Mouse (Mus musculus): Measurements from ENCODE around the gene Gm20388. TPM values are rescaled to one million over a fixed set of nuclear protein-coding genes. Genes with fewer than 3 reads are reported as not detected.

Gene Gm20388
- polyA plus RNA-seq, 1 experiment from 2014 or later: not detected

- Histone ChIP-seq H3K4me1 (peaks cover 4% of the 10 kb centered on the region; the same call in 1 of the 2 replicates), H3K9ac (replicated peaks) (no peak overlapping the region), H3K36me3 (no peaks in the 10 kb centered on the region), H3K4me3 (no peak overlapping the region), H3K9me3 (no peaks in the 10 kb centered on the region), H3K27ac (replicated peaks) (no peak overlapping the region), H3K4me2 (replicated peaks) (no peak overlapping the region), H3K27me3 (no peaks in the 10 kb centered on the region)
- 20% methylated on average over 18 of the region's 18 CpGs for WGBS
- ATAC-seq (replicated peaks): no peak
These were observed 3771.6 kb downstream of the Gm20388 start for GRCm38 (mm10) chr8:123682073-123682761.

GRCm38 (mm10) chr8:123683321-123683720, 3772.7 kb downstream of the Gm20388 start:
- ATAC-seq (replicated peaks): no peak
- H3K4me2 ChIP-seq (replicated peaks): no peak overlapping the region
- no peaks in the 10 kb centered on the region for H3K9me3 ChIP-seq
- H3K27me3 ChIP-seq: no peaks in the 10 kb centered on the region
- H3K36me3 ChIP-seq: no peaks in the 10 kb centered on the region
- H3K4me1 ChIP-seq: peaks cover 4% of the 10 kb centered on the region; the same call in 1 of the 2 replicates
- H3K9ac ChIP-seq (replicated peaks): no peak overlapping the region
- H3K27ac ChIP-seq (replicated peaks): no peak overlapping the region
- H3K4me3 ChIP-seq: no peak overlapping the region
- 59% methylated on average over 7 of the region's 7 CpGs for WGBS

GRCm38 (mm10) chr8:123684806-123685205, 3774.2 kb downstream of the Gm20388 start:
- Histone ChIP-seq H3K27me3 (no peaks in the 10 kb centered on the region), H3K9ac (replicated peaks) (no peak overlapping the region), H3K9me3 (no peaks in the 10 kb centered on the region), H3K27ac (replicated peaks) (no peak overlapping the region), H3K4me3 (no peak overlapping the region), H3K4me1 (peaks cover 4% of the 10 kb centered on the region; the same call in 1 of the 2 replicates), H3K4me2 (replicated peaks) (no peak overlapping the region), H3K36me3 (no peaks in the 10 kb centered on the region)
- ATAC-seq (replicated peaks): no peak
- 89% methylated on average over 7 of the region's 7 CpGs for WGBS

GRCm38 (mm10) chr8:123685477-123685876, 3774.8 kb downstream of the Gm20388 start:
- whole genome bisulfite sequencing: 82% methylated on average over 4 of the region's 4 CpGs
- Histone ChIP-seq H3K4me1 (peaks cover 4% of the 10 kb centered on the region; the same call in 1 of the 2 replicates), H3K9ac (replicated peaks) (no peak overlapping the region), H3K36me3 (no peaks in the 10 kb centered on the region), H3K9me3 (no peaks in the 10 kb centered on the region), H3K4me3 (no peak overlapping the region), H3K4me2 (replicated peaks) (no peak overlapping the region), H3K27me3 (no peaks in the 10 kb centered on the region), H3K27ac (replicated peaks) (no peak overlapping the region)
- no peak for ATAC-seq (replicated peaks)

GRCm38 (mm10) chr8:123687826-123688225, 3777.2 kb downstream of the Gm20388 start:
- 56% methylated on average over 4 of the region's 4 CpGs for WGBS
- no peaks in the 10 kb centered on the region for H3K9me3 ChIP-seq
- no peak for ATAC-seq (replicated peaks)
- no peak overlapping the region for H3K27ac ChIP-seq (replicated peaks)
- no peak overlapping the region for H3K4me2 ChIP-seq (replicated peaks)
- no peaks in the 10 kb centered on the region for H3K27me3 ChIP-seq
- H3K36me3 ChIP-seq: no peaks in the 10 kb centered on the region
- no peak overlapping the region for H3K4me3 ChIP-seq
- no peaks in the 10 kb centered on the region for H3K4me1 ChIP-seq
- no peak overlapping the region for H3K9ac ChIP-seq (replicated peaks)

GRCm38 (mm10) chr8:123692165-123692962, 3781.7 kb downstream of the Gm20388 start:
- no peak overlapping the region for H3K9ac ChIP-seq (replicated peaks)
- no peak overlapping the region for H3K27ac ChIP-seq (replicated peaks)
- no peak overlapping the region for H3K4me2 ChIP-seq (replicated peaks)
- no peaks in the 10 kb centered on the region for H3K27me3 ChIP-seq
- H3K36me3 ChIP-seq: no peaks in the 10 kb centered on the region
- ATAC-seq (replicated peaks): no peak
- no peak overlapping the region for H3K4me3 ChIP-seq
- no peaks in the 10 kb centered on the region for H3K9me3 ChIP-seq
- H3K4me1 ChIP-seq: no peaks in the 10 kb centered on the region
- WGBS: 86% methylated on average over 10 of the region's 10 CpGs

GRCm38 (mm10) chr8:123696167-123696566, 3785.5 kb downstream of the Gm20388 start:
- Histone ChIP-seq H3K9me3 (no peaks in the 10 kb centered on the region), H3K4me1 (no peaks in the 10 kb centered on the region), H3K27me3 (no peaks in the 10 kb centered on the region), H3K9ac (replicated peaks) (no peak overlapping the region), H3K27ac (replicated peaks) (no peak overlapping the region), H3K4me2 (replicated peaks) (no peak overlapping the region), H3K36me3 (no peaks in the 10 kb centered on the region), H3K4me3 (no peak overlapping the region)
- no peak for ATAC-seq (replicated peaks)
- 84% methylated on average over 9 of the region's 9 CpGs for WGBS

GRCm38 (mm10) chr8:123697329-123697728, 3786.7 kb downstream of the Gm20388 start:
- H3K9ac ChIP-seq (replicated peaks): no peak overlapping the region
- 58% methylated on average over 5 of the region's 5 CpGs for WGBS
- H3K4me1 ChIP-seq: no peaks in the 10 kb centered on the region
- H3K27me3 ChIP-seq: no peaks in the 10 kb centered on the region
- H3K9me3 ChIP-seq: no peaks in the 10 kb centered on the region
- H3K27ac ChIP-seq (replicated peaks): no peak overlapping the region
- no peak overlapping the region for H3K4me3 ChIP-seq
- H3K36me3 ChIP-seq: no peaks in the 10 kb centered on the region
- no peak overlapping the region for H3K4me2 ChIP-seq (replicated peaks)
- no peak for ATAC-seq (replicated peaks)

GRCm38 (mm10) chr8:123700399-123701070, 3789.9 kb downstream of the Gm20388 start:
- H3K4me3 ChIP-seq: no peak overlapping the region
- ATAC-seq (replicated peaks): no peak
- no peak overlapping the region for H3K27ac ChIP-seq (replicated peaks)
- H3K27me3 ChIP-seq: no peaks in the 10 kb centered on the region
- H3K9ac ChIP-seq (replicated peaks): no peak overlapping the region
- H3K4me2 ChIP-seq (replicated peaks): no peak overlapping the region
- WGBS: 72% methylated on average over 12 of the region's 12 CpGs
- no peaks in the 10 kb centered on the region for H3K9me3 ChIP-seq
- no peaks in the 10 kb centered on the region for H3K4me1 ChIP-seq
- H3K36me3 ChIP-seq: no peaks in the 10 kb centered on the region

GRCm38 (mm10) chr8:123701952-123702587, 3791.4 kb downstream of the Gm20388 start:
- 66% methylated on average over 15 of the region's 15 CpGs for WGBS
- no peak for ATAC-seq (replicated peaks)
- no peaks in the 10 kb centered on the region for H3K4me1 ChIP-seq
- no peak overlapping the region for H3K9ac ChIP-seq (replicated peaks)
- no peak overlapping the region for H3K4me3 ChIP-seq
- no peaks in the 10 kb centered on the region for H3K9me3 ChIP-seq
- no peak overlapping the region for H3K4me2 ChIP-seq (replicated peaks)
- H3K36me3 ChIP-seq: no peaks in the 10 kb centered on the region
- H3K27ac ChIP-seq (replicated peaks): no peak overlapping the region
- no peaks in the 10 kb centered on the region for H3K27me3 ChIP-seq

- Histone ChIP-seq H3K4me3 (no peak overlapping the region), H3K4me1 (no peaks in the 10 kb centered on the region), H3K27ac (replicated peaks) (no peak overlapping the region), H3K9ac (replicated peaks) (no peak overlapping the region), H3K27me3 (no peaks in the 10 kb centered on the region), H3K4me2 (replicated peaks) (no peak overlapping the region), H3K36me3 (no peaks in the 10 kb centered on the region), H3K9me3 (no peaks in the 10 kb centered on the region)
- ATAC-seq (replicated peaks): no peak
- WGBS: 70% methylated on average over 5 of the region's 5 CpGs
These were observed 3794.7 kb downstream of the Gm20388 start for GRCm38 (mm10) chr8:123705376-123705775.

- no peak overlapping the region for H3K27ac ChIP-seq (replicated peaks)
- H3K4me3 ChIP-seq: no peak overlapping the region
- H3K4me1 ChIP-seq: no peaks in the 10 kb centered on the region
- H3K36me3 ChIP-seq: no peaks in the 10 kb centered on the region
- WGBS: 81% methylated on average over 16 of the region's 16 CpGs
- ATAC-seq (replicated peaks): no peak
- no peaks in the 10 kb centered on the region for H3K9me3 ChIP-seq
- H3K4me2 ChIP-seq (replicated peaks): no peak overlapping the region
- H3K9ac ChIP-seq (replicated peaks): no peak overlapping the region
- no peaks in the 10 kb centered on the region for H3K27me3 ChIP-seq
These were observed 3796.5 kb downstream of the Gm20388 start for GRCm38 (mm10) chr8:123707137-123707536.

Measured in forebrain, embryonic 15.5 days (tissue).